Mouse (Mus musculus) embryonic facial prominence, embryonic 15.5 days (tissue): ENCODE measurements at regions not wholly inside any gene's neighbourhood (a gene's known extent, or its start where the extent isn't known, plus 50 kb on each side); places are given as distances from the start of the nearest gene placed in this dataset.

Experiments
- ATAC-seq: fragments of 200-750 bp; cut with Nextera tagmentation; 2 replicates; pipeline ENCODE4 v1.8.0; 2017; ENCODE audit warnings: low read depth, moderate TSS enrichment; ENCODE audit not compliant: insufficient number of reproducible peaks, low FRiP score, low TSS enrichment
- H3K27ac ChIP-seq: fragments of 300-500 bp; sonication (generic); replicated peaks from 2 replicates; pipeline ENCODE4 v1.5.1; 2015; ENCODE audit warnings: mild to moderate bottlenecking, inconsistent platforms
- H3K27me3 ChIP-seq: fragments of 300-500 bp; sonication (generic); 2 replicates; pipeline ENCODE4 v1.6.1; 2015; ENCODE audit warnings: inconsistent platforms
- H3K36me3 ChIP-seq: fragments of 300-500 bp; sonication (generic); 2 replicates; pipeline ENCODE4 v1.6.1; 2015; ENCODE audit warnings: mild to moderate bottlenecking, inconsistent platforms
- H3K4me1 ChIP-seq: fragments of 300-500 bp; sonication (generic); 2 replicates; pipeline ENCODE4 v1.6.1; 2015; ENCODE audit warnings: inconsistent platforms
- H3K4me2 ChIP-seq: fragments of 300-500 bp; sonication (generic); replicated peaks from 2 replicates; pipeline ENCODE4 v1.6.1; 2015; ENCODE audit warnings: mild to moderate bottlenecking, inconsistent platforms
- H3K4me3 ChIP-seq: fragments of 300-500 bp; sonication (generic); replicated peaks from 2 replicates; pipeline ENCODE4 v1.5.1; 2015; ENCODE audit warnings: mild to moderate bottlenecking, inconsistent platforms
- H3K9ac ChIP-seq: fragments of 300-500 bp; sonication (generic); 2 replicates; pipeline ENCODE4 v1.6.1; 2015; ENCODE audit warnings: inconsistent platforms
- H3K9me3 ChIP-seq: fragments of 300-500 bp; sonication (generic); replicated peaks from 2 replicates; pipeline ENCODE4 v1.6.1; 2016; ENCODE audit warnings: inconsistent platforms
- WGBS: fragments of 180-500 bp; shearing (Covaris S2); methylation state at CpG from one replicate; pipeline ENCODE4 v1.1.7; 2015; 5-methylcytosine and 5-hydroxymethylcytosine counted together

- H3K9ac ChIP-seq = no peak overlapping the region
- H3K4me3 ChIP-seq = no peak overlapping the region
- no peak overlapping the region for H3K27ac ChIP-seq
- no peak for ATAC-seq
- H3K36me3 ChIP-seq = no peaks in the 10 kb centered on the region
- H3K9me3 ChIP-seq = no peaks in the 10 kb centered on the region
- no peaks in the 10 kb centered on the region for H3K27me3 ChIP-seq
- WGBS = 64% methylated on average over 5 of the region's 5 CpGs
- H3K4me1 ChIP-seq = no peaks in the 10 kb centered on the region
- H3K4me2 ChIP-seq = no peak overlapping the region
Observed at GRCm38 (mm10) chr9:6608428-6609283, 339.0 kb upstream of the Ddi1 start.
